Mouse (Mus musculus) heart, postnatal 36 days (tissue): ENCODE data around the gene Txnl4b. TPM values are rescaled to one million over a fixed set of nuclear protein-coding genes. Genes with fewer than 3 reads are reported as not detected.

Experiments
- DNase-seq, 2 experiments: peaks; one replicate each; pipeline ENCODE4 v3.0.0; 2021 to 2022
- intact Hi-C: fragments of 180-260 bp; cut with DNase I; formaldehyde crosslinking; loops from one replicate; pipeline ENCODE4 v1.15.1; 2025
- total RNA-seq, 2 experiments: library from RNA; stranded (reverse); gene quantifications; 2 replicates each; pipeline ENCODE4 v1.2.3; 2021

Txnl4b gene
- total RNA-seq, 2 experiments from 2014 or later, result 4.2 to 4.8 TPM

- DNase-seq, result no peak
- intact Hi-C loops, result loop anchor here (10.0 kb wide), 1 partner anchor 323 kb away; no protein-coding TSS in a partner anchor
Measured at GRCm38 (mm10) chr8:109592164-109592563, 26.5 kb downstream of the Txnl4b start.

GRCm38 (mm10) chr8:109593117-109593788 is 27.6 kb downstream of the Txnl4b start:
- intact Hi-C loops, result loop anchor here (10.0 kb wide), 1 partner anchor 322 kb away; no protein-coding TSS in a partner anchor
- DNase-seq, result no peak

- intact Hi-C loops, result loop anchor here (10.0 kb wide), 1 partner anchor 319 kb away; no protein-coding TSS in a partner anchor
- DNase-seq, result peak; percentile 43 to 64
Measured at GRCm38 (mm10) chr8:109595854-109596253, 30.2 kb downstream of the Txnl4b start.

DNA sequence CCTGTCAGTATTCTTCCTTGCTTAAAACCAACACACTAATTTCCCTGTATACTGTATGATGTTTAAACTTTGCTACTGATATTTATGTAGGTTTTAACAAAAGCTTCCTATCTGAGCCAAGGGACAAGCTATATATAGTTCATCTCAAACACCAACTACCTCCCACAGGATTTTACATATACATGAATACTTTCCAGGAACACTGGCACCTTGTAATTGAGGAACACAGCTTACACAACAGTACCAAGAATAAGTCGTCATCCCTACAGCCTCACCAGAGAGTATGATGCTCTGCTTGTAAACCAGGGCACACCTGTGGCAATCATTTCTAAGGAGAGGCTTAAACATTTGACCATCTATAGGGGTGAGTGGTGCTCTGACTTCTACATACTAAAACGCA is 41.0 kb downstream of the Txnl4b start:
- intact Hi-C loops, result loop anchor here (5.0 kb wide), 3 partner anchors 86 to 171 kb away; partner anchors contain the start of genes Ap1g1, Ist1 and Zfp821
- no peak for DNase-seq

DNA sequence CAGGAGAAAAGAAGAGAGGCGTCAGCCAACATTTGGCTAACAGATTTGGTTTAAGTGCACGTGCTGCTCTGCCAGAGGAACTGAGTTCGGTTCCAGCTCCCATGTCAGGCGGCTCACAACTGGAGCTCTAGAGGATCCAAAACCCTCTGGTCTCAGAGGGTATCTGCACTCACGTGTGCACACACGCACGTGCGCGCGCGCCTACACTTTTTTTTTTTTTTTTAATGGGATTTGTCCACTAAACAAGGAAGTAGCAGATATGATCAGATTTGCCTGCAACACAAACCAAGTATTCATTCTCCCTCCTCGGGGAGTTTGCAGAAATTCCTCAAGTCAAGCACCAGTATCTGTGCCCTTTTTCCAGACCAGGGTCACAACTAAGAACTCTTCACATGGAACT is 42.0 kb downstream of the Txnl4b start:
- intact Hi-C loops, result loop anchor here (1.0 to 5.0 kb wide), 4 partner anchors 42 to 170 kb away; partner anchors contain the start of genes Ap1g1, Dhx38, Ist1 and Txnl4b
- no peak for DNase-seq

DNA sequence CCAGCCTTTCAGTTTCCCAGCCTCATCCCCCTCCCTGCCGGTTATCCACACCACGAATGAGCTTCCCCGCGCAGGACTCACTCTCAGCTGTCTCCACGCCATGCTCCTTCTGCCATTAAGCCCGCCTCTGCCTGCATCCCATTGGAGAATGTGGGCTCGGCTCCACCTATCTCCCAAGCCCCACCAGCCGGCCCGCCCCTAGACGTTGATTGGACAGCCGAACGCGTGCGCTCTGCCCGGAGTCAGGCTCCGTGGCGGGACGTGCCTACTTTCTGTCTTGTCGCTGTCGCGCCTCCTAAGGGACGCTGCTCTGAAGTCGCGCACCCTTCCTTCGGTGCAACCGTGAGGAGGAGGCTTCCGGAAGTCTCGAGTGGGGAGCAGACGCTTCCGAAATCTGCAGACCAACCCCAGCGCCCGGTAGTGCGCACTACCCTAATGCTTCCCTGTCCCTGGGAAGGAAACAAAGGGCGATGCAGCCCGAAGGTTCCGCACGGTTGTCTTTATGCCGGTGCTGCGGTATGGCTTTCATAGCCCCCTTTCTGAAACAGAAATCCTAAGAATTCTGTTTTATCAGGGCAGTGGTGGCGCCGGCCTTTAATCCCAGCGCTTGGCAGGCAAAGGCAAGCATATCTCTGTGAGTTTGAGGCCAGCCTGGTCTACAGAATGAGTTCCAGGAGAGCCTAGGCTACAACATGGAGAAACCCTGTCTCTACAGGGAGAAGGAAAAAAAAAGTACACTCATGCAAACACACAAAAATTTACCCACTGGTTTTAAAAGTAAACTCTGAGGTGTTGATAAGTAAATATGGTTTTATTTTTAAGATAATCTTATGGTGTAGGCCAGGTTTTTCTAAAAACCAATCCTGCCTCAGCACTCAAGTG is 42.8 kb downstream of the Txnl4b start, which contains the start of gene Dhodh:
Gene Dhodh, minus strand, starts transcription at position 403 of the 882 bp plus-strand sequence.
- DNase-seq, result peak; percentile 94 to 98
- intact Hi-C loops, result loop anchor here (1.0 to 5.0 kb wide), 4 partner anchors 43 to 169 kb away; partner anchors contain the start of genes Ap1g1, Dhx38, Ist1 and Txnl4b

GRCm38 (mm10) chr8:109609153-109609502 is 43.4 kb downstream of the Txnl4b start:
- peak; percentile 26 to 27 for DNase-seq
- intact Hi-C loops, result loop anchor here (5.0 kb wide), 3 partner anchors 83 to 168 kb away; partner anchors contain the start of genes Ap1g1, Ist1 and Zfp821

- DNase-seq, result no peak
- intact Hi-C loops, result no loop called here
Measured at GRCm38 (mm10) chr8:109614243-109615210, 48.8 kb downstream of the Txnl4b start, which contains the start of gene Pkd1l3. TSS of gene Pkd1l3 (plus strand) at chr8:109614517.

- no peak for DNase-seq
- intact Hi-C loops, result no loop called here
Measured at GRCm38 (mm10) chr8:109615569-109615968, 49.9 kb downstream of the Txnl4b start.

Other genes with a start within 250 kb of the Txnl4b start
- not detected for gene Pmfbp1, start 71.9 kb upstream of the Txnl4b start, total RNA-seq
- 10 to 100 TPM; 12.3 to 12.6 TPM for gene Dhx38, start within 50 bp of the Txnl4b start, total RNA-seq
- gene Hp, start 13.3 kb downstream of the Txnl4b start, total RNA-seq, result 1 to 10 TPM; 4.2 to 6.4 TPM
- gene Dhodh, start 42.8 kb downstream of the Txnl4b start, total RNA-seq, result 10 to 100 TPM; 16.1 to 17.0 TPM
- not detected for gene Pkd1l3, start 48.6 kb downstream of the Txnl4b start, total RNA-seq
- 10 to 100 TPM; 40.5 to 42.8 TPM for gene Ist1, start 127.4 kb downstream of the Txnl4b start, total RNA-seq
- 1 to 10 TPM; 6.9 TPM for gene Zfp821, start 139.7 kb downstream of the Txnl4b start, total RNA-seq
- 10 to 100 TPM; 21.0 to 24.2 TPM for gene Atxn1l, start 171.8 kb downstream of the Txnl4b start, total RNA-seq
- gene Ap1g1, start 212.7 kb downstream of the Txnl4b start, total RNA-seq, result 10 to 100 TPM; 37.7 to 38.9 TPM